Mouse (Mus musculus) cerebellum, postnatal 10 days (tissue): Measurements from ENCODE around the gene Coq9.
"Not testable (repeated sequence)": the region's sequence is repeated elsewhere in the genome, so short reads cannot be mapped to it uniquely, and the experiment has no call there.

ENCODE experiments used
- DNase-seq, 2 experiments: peaks; one replicate each; pipeline ENCODE4 v3.0.0; 2021; ENCODE audit warnings: mixed read lengths in 2 of 2

Gene Coq9

DNA sequence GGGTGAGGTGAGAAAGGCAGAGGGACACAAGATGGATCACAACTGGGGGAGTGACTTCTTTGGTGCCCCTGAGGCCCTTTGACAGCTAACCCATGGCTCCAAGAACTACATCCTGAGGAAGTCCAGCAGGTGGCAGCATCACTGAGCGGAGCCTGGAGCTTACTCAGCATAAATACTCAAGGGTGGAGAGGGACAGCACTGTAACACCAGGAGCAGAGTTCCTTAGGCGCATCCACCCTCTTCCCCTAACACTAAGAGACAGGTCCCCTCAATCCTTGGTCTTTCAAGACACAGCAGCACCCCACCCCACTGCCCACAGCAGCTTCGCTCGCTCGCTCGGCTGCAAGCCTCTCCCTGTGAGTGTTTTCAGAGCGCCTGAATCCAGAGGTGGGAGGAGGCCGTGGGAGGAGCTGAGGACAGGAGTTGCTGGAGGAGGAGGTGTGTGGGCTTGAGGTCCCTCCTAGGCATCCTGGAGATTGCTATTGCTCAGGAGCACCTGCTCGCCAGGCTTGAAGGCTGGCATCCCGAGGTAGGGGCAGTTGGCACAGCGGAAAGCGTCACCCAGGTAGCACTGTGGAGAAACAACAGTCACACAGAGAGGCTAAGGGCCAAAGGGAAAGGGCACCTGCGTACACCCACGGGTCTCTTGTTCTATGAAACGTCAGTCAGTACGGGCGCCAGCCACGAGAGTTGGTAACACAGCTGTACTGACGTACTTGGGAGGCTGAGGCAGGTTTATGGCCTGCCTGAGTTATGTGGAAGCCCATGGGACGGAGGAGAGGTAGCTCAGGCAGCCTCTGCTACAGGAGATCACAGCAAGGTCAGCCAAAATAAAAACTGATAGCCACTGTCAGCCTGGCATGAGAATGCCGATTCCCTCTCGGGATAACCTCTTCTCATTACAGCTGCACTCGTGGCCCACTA is 15.2 kb upstream of the Coq9 start:
- peak; percentile 73 to 76 for DNase-seq

DNA sequence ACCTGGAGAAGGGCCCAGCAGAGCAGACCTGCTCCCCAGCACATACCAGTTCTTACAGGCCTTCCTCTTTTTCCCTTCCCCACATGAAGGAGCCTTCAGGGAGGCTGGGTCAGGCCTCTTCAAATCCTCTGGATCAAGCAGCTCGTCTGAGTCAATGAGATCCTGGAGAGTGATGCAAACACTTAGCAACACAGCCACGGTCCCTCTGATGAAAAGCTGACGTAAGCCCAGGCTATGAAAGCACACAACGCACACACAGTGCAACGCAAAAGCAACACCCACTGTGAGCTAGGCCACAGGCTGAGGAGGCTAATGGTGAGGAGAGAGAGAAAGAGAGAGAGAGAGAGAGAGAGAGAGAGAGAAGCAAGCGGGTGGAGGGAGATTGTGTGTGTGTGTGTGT is 13.0 kb upstream of the Coq9 start:
- no peak for DNase-seq

DNA sequence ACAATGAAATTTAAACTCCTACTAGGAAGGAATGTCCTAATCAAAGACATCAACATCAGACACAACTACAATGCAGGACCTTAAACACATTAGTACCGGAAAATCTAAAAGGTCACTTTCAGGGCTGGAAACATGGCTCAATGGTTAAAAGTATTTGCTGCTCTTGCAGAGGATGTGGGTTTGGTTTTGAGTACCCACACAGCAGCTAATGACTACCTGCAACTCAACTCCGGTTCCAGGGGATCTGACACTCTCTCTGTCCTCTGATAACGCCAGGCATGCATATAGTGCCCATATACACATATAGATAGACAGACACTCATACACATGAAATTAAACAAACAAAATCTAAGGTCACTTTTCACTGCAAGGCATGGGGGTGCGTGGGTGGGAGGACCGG is 11.9 kb upstream of the Coq9 start:
- no peak for DNase-seq

DNA sequence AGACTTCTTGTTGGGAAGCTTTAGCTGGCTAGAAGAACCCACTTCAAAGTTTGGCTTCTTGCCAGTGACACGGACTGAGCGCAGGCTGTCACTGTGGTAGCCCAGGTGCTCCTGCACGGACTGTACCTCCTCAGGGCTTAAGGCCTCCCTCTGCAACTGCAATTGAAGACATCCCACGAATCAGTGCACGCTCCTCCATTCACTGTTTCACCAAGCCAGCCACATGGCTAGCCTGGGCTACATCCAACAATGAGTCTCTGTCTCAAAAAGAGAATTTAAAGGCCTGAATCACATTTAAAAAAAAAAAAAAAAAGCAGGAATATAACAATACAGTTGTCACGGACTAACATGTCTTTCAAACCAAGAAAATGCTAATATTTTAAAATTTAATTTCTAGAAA is 9.8 kb upstream of the Coq9 start:
- DNase-seq, result no peak

DNA sequence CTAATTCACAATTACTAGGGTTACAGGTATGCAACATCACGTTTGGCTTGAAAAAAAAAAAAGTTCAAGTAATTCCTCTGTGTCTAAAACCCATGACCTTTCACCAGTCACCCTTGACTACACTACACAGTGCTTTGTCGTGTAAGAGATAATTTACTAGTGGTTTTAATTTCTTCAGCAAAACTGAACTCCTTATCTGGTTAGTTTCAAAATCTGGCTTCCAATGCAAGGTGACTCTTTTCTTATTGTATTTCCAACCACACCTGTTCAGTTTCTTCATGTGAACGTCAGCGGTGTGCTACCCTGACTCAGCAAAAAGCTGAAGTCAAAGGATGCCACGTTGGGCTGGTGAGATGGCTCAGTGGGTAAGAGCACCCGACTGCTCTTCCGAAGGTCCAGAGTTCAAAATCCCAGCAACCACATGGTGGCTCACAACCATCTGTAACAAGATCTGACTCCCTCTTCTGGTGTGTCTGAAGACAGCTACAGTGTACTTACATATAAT is 4.2 kb upstream of the Coq9 start:
- DNase-seq, result not testable (repeated sequence)

DNA sequence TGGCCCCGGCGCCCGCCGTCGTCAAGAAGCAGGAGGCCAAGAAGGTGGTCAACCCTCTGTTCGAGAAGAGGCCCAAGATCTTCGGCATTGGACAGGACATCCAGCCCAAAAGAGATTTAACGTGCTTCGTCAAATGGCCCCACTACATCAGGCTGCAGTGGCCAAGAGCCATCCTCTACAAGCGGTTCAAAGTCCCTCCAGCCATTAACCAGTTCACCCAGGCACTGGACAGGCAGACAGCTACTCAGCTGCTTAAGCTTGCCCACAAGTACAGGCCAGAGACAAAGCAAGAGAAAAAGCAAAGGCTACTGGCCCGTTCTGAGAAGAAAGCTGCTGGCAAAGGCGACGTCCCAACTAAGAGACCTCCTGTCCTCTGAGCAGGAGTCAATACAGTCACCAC is 2.4 kb upstream of the Coq9 start:
- not testable (repeated sequence) for DNase-seq

DNA sequence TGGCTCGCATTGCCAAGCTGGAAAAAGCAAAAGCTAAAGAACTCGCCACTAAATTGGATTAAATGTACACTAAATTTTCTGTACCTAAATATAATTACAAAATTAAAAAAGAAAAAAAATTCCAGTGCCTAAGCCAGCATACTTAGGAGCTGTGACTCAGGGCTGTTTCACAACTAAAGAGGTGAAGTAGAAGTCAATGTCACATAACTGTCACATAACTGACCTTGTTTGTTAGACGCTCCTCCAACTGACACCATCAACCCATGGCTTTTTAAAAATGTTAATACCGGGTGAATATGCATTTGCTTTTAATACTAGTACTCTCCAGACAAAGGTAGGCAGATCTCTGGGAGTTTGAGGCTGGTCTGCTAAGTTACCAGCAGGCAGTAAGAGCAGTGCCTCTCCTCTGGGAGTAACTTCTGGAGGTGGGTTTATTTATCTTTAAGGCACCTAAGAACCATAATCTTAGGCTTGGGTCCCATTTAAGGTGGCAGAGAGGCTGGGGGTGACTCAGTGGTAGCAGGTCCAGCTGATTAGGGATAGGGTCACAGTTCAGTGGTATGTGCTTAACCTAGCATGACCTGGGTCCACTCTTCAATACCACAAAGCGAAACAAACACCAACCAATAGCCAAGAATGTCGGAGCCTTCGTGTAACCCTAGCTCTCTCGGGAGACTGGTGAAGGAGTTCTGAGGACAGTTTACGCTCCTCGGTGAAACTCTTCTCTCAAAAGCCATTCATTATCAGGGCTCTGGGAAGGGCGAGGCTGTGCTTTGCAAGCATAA is 1.5 kb upstream of the Coq9 start:
- DNase-seq, result no peak

DNA sequence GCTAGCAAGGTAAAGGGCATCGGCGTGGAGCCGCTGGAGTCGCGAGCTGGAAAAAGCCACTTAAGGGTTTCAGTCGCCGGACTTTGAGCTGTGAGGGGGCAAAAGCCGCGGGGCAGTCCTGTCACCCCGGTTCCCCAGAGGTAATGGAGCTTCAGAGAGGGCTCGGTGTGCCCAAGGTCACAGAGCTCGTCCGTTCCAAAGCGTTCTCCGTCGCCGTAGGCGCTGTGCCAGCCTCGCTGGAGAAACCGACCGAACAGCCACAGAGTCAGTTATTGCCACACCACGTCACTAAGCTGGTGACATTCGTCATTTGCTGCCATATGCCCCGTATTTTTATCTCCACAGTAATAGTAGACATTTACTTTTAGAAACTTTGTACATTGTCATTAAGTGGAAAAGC is 479 bp downstream of the Coq9 start:
- peak; percentile 90 to 91 for DNase-seq

DNA sequence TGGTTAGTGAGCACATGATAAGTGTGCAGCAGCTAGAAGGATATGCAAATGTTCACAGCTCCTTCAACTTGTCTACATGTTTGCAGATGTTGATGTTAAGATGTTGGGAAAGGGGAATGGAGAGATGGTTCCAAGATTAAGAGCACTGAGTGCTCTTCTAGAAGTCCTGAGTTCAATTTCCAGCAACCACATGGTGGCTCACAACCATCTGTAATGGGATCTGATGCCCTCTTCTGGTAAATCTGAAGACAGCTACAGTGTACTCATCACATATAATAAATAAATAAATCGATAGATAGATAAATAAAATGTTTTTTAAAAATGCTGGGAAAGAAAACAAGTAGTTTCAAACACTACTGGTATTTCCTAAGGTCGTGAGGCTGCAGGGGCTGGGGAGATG is 3.1 kb downstream of the Coq9 start:
- no peak for DNase-seq

DNA sequence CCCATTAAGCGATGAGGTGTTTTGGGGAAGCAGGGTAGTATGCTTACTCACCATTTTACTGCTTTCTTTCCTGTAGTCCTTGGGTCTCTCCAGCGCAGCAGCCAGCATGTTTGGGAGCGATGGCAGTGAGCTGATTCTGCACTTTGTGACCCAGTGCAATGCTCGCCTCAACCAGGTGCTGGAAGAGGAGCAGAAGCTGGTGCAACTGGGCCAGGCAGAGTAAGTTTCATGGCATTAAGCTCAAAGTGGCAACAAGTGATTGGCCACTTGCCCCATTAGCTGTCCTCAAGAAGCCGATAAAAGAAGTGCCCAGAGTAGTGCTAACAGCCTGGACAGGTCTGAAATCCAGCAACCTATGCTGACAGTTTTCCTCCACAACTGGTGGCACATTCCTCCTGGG is 11.9 kb downstream of the Coq9 start:
- DNase-seq, result no peak

DNA sequence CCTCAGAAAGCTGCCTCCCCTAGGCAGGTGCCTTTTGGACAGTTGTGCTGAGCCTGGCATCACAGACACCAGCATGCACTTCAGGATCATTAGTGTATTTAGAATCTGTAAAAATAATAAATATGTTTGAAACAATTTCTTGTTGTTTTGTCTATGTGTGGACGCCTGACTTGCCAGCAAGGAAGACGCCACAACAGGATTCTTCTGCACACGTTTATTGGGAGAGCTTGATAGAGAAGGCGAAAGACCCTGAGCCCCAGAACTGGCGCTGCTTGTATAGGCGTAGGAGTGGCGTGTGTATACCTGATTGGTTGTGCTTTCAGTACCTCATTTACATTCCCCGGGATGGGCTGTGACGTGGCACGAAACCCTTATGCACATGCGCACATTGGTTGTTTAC is 16.6 kb downstream of the Coq9 start:
- not testable (repeated sequence) for DNase-seq

DNA sequence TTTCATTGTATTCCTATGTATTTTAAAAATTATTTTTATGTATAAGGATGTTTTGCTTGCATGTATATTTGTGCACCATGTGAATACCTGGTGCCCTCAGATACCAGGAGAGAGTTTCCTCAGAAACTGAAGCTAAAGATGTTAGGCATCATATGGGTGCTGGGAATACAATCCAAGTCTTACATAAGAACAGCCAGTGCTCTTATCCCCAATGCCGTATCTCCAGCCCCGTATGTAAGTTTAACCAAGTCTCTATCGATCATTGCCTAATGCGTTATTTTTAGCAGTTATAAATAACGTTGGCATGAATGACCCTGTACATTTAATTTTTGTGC is 18.9 kb downstream of the Coq9 start:
- DNase-seq, result no peak

DNA sequence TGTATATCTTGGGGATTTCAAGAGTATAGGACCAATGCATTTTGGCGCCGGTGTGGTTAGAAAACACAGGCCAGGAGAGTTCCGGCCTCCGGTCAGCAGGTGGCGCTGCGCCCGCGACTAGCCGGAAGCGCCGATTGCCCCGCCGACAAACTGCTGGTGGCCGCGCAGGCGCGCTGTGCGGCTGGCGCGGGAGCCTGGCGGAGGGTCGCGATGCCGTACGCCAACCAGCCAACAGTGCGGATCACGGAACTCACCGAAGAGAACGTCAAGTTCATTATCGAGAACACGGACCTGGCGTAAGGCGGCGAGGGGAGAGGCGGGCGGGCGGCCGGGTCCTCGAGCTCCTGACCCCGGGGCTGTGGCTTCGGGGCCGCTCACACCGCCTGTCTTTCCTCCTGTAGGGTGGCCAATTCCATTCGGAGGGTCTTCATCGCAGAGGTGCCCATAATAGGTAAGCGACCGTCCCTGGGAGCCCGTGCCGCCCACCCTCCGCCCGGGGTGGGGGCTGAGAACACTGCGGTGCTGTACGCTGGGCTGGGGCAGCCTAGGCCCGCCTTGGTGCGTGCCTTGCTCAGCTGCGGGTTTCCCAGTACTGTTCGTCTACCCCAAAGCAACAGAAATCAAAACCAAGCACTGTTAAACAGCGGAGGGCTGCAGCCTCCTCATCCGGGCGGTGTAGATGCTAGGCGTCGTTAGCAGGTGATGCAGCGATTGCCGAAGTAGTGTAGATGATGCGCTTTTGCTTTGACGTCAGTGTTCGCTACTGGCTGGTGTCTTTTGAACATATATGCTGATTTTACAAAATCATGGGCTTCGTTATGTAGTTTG is 19.4 kb downstream of the Coq9 start, which contains the start of gene Polr2c:
TSS of gene Polr2c (plus strand) at position 105 of the 828 bp plus-strand sequence.
- peak; percentile 97 for DNase-seq

DNA sequence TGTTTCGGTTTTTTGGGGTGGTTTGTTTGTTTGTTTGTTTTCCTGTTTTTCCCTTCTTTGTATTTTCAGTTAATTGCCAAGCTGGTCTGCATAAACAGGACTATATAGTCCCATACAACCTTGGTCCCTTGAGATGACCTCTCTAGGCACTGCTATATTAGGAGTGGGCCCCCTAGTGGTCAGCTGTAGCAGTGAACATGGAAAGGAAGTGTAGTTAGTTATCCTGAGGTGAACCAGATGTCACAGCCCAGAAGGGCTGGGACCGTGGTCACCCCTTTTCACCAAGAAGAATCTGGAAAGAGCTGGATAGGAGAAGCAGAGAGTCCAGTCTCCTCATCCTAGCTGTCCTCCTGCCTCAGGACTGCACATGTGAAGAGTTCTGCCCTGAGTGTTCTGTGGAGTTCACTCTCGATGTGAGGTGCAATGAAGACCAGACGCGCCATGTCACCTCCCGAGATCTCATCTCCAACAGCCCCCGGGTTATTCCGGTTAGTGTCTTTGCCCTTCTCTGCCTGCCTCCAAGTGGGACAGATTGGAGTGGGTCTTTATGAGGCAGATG is 23.3 kb downstream of the Coq9 start:
- peak; percentile 78 to 83 for DNase-seq

DNA sequence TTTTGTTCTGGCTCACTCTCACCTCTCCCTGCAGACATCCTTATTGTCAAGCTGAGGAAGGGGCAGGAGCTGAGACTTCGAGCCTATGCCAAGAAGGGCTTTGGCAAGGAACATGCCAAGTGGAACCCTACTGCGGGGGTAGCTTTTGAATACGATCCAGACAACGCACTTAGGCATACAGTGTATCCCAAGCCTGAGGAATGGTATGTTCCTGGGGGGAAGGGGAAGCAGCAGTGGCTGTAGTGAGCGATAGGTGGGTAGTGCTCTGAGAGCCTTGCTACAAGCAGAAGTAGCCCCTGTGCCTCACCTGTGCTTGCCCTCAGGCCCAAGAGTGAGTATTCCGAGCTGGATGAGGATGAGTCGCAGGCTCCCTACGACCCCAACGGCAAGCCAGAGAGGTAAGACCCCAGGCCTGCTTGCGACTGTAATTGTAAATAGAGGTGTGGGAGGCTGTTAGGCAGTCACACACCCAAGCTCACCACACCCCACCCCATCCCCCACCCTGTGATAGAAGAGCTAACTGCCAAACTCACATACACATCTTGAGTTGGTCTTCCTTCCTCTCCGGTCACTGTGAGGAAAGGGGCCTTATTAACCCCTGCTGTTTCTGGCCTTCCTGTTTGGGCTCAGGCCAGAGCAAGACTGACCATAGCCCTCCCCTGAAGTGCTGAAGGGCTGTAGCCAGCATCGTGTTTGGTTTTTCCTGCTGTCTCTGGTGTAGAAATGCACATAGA is 24.5 kb downstream of the Coq9 start:
- no peak for DNase-seq

DNA sequence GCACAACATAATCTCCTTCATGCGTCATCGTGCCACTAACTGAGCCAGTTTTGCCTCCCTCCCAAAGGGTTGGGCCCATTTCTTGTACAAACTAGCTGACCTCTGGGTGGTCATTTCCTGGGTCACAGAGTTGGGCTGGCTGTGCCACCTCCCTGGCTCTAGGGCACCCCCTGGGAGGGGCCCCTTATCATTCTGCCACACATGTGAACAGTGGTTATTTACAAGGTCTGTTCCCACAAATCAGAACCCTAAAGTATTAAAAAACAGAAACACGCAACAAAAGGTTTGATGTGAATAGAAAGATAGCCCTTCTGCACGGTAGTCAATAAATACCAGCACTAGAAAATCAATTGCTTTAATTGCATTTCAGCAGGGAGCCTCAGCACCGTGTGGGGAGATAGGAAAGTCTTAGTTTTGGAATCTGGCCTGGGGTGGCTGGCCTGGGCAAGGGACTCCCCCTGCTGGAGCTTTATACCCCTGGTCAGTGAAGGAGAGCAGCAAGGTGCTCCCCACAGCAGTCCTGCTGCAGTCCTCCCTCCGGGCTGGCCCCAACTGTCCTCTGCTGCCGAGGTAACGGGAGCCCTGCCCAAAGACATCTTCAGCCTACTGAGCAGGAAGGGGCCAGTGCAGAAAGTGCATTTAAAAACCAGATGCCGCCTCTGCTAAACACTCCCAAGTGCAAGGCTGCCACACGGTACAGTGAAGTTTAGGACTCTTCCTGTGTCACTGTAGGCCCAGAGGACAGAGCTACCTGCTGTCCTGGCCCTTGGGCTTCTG is 26.0 kb downstream of the Coq9 start:
- DNase-seq, result no peak

DNA sequence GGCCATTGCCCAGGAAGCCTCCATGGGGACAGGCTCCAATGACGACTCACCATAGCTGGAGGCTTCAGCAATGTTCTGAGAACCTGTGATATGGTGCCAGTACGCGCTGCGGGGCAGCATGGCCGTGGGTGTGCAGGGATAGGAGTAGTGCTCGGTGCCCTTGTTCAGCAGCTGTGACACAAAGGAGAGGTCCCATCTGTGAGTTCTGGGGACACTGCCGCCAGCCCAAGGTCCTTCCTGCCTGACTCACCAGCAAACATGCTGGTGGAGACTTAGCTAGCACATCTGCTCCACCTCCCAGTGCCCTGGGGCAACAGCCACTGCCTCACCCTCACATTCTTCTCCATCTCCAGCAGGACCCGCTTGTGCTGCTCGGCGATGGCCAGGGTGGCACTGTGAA is 27.2 kb downstream of the Coq9 start:
- DNase-seq, result no peak

DNA sequence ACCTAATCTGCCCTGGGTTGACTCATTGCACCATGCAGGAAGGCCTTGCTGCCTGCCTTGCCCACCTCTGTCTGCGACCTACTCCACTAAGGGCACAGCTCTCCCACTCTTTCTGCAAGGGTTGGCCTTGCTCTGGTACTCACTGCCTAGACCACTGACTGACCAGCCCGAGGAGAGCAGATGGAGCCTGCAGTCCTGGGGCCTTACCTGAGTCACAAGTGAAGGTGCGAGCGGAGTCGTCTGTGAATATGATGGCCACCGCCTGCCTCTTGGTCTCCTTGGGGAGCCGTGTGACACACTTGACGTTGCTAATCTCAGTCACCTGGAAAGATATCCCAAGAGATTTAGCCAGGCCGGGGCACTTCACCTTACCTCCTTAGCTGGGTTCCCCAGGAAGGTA is 28.8 kb downstream of the Coq9 start:
- DNase-seq, result no peak

DNA sequence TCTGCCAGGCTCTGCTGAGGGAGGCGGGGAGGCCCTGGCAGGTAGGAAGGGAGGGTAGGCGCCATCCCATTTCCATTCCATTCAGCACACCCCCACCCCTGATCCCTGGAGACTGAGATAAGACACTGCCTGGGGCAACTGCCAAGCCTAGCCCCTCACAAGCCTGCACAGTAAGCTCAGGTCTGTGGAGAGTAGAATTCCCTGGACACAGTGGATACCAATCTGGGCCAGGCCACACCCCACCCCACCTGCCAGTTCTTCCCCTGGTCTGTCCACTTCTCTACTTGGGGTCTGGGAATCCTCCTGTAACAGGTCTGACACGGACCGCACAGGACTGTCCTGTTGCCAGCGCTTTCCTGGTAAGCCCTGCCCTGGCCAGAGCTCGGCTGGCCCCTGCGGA is 31.0 kb downstream of the Coq9 start:
- DNase-seq, result peak; percentile 34 to 39

DNA sequence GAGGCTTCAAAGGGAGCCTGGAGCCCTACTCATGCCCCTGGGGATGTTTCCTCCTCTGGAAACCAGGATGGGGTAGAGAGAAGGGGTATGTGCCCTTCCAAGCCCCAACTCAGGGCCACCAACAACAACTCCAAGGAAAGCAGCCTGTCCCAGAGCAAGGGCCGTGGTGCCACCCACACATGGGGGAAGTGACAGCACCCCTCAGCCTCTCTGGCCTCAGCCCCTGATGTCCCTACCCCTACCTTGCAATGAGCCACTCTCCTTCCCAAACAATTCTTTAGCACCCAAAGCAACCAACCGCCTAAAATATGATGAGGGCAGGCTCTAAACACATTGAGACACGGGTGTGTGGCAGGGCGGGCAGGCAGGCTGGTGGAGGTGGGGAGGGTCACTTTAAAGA is 31.9 kb downstream of the Coq9 start:
- DNase-seq, result no peak

DNA sequence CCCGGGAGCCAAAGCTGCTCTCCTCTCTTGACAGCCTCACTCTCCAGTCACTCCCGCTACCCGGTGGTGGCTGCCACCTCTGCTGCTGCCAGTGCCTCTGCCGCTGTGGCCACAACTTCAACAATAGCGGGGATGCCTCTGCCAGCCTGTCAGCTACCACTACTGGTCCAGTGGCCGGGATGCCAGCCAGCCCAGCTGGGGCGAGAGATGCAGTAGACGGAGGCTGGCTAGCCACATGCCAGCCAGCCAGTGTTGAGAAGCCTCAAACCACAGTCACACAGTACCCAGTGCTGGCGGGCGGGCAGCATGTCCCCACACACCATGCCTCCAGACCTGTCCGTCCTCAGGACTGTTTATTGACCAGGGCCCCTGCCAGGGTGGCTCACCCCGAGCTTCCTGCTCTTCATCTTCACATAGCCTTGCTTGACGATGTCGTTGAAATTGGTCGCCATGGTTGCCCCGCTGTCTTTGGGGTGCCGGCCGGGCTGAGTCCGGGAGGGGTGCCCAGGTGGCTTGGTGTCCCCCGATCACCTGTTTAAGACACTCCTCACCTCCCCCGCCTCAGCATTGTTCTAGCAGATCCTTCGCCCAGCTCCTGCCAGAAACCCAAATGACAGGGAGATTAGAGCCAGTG is 32.5 kb downstream of the Coq9 start:
- DNase-seq, result peak; percentile 87 to 88
